Mouse (Mus musculus): ENCODE data around the gene Ccdc9. TPM values are rescaled to one million over a fixed set of nuclear protein-coding genes. Genes with fewer than 3 reads are reported as not detected.

Gene Ccdc9
- polyA plus RNA-seq, 1 experiment from 2014 or later = 12.6 TPM

- ATAC-seq (ENCODE audit: low read depth) = no peak
- no peaks in the 10 kb centered on the region for H3K27me3 ChIP-seq
- peak overlapping the region; percentile 45 for H3K9ac ChIP-seq
- peak overlapping the region; percentile 88 for H3K27ac ChIP-seq
- peak overlapping the region; percentile 66 for H3K4me2 ChIP-seq
- WGBS (ENCODE audit: insufficient replicate concordance) = 28% methylated on average over 6 of the region's 6 CpGs
- H3K36me3 ChIP-seq = peaks cover 8% of the 10 kb centered on the region; the same call in 1 of the 2 replicates
- H3K4me3 ChIP-seq (replicated peaks) = 0 out of 2 replicates have a peak overlapping the region, but pooled peaks have one; percentile 6
- peaks cover 57% of the 10 kb centered on the region for H3K4me1 ChIP-seq (replicated peaks)
- DNase-seq = no peak
- H3K9me3 ChIP-seq (replicated peaks) = no peaks in the 10 kb centered on the region
Observed at GRCm38 (mm10) chr7:16242198-16242597, 44.4 kb downstream of the Ccdc9 start.

- H3K9ac ChIP-seq = peak overlapping the region; percentile 45
- H3K27ac ChIP-seq = peak overlapping the region; percentile 88
- ATAC-seq (ENCODE audit: low read depth) (no peak), DNase-seq (no peak)
- H3K4me2 ChIP-seq = peak overlapping the region; percentile 66
- H3K9me3 ChIP-seq (replicated peaks) = no peaks in the 10 kb centered on the region
- peaks cover 12% of the 10 kb centered on the region; the same call in 1 of the 2 replicates for H3K36me3 ChIP-seq
- 23% methylated on average over 11 of the region's 11 CpGs for WGBS (ENCODE audit: insufficient replicate concordance)
- peaks cover 57% of the 10 kb centered on the region for H3K4me1 ChIP-seq (replicated peaks)
- 0 out of 2 replicates have a peak overlapping the region, but pooled peaks have one; percentile 6 for H3K4me3 ChIP-seq (replicated peaks)
- no peaks in the 10 kb centered on the region for H3K27me3 ChIP-seq
Observed at GRCm38 (mm10) chr7:16241787-16242186, 44.8 kb downstream of the Ccdc9 start.

GRCm38 (mm10) chr7:16240978-16241303, 45.7 kb downstream of the Ccdc9 start:
- WGBS (ENCODE audit: insufficient replicate concordance) = 14% methylated on average over 1 of the region's 1 CpGs
- no peaks in the 10 kb centered on the region for H3K27me3 ChIP-seq
- H3K27ac ChIP-seq = peak overlapping the region; percentile 88
- H3K4me2 ChIP-seq = peak overlapping the region; percentile 66
- H3K4me3 ChIP-seq (replicated peaks) = peak overlapping the region; percentile 47; the same call in 1 of the 2 replicates
- peaks cover 14% of the 10 kb centered on the region; the same call in 1 of the 2 replicates for H3K36me3 ChIP-seq
- H3K4me1 ChIP-seq (replicated peaks) = peaks cover 55% of the 10 kb centered on the region
- 0 out of 2 replicates have a peak overlapping the region, but pooled peaks have one; percentile 59 for H3K9ac ChIP-seq
- ATAC-seq (ENCODE audit: low read depth) = no peak
- H3K9me3 ChIP-seq (replicated peaks) = no peaks in the 10 kb centered on the region
- DNase-seq = no peak

GRCm38 (mm10) chr7:16240281-16240977, 46.2 kb downstream of the Ccdc9 start:
- Histone ChIP-seq H3K9me3 (replicated peaks) (no peaks in the 10 kb centered on the region), H3K4me3 (replicated peaks) (peak overlapping the region; percentile 47), H3K27me3 (no peaks in the 10 kb centered on the region), H3K36me3 (peaks cover 14% of the 10 kb centered on the region; the same call in 1 of the 2 replicates), H3K4me1 (replicated peaks) (peaks cover 55% of the 10 kb centered on the region), H3K4me2 (peak overlapping the region; percentile 66), H3K27ac (peak overlapping the region; percentile 88), H3K9ac (peak overlapping the region; percentile 59)
- peak; percentile 89 for ATAC-seq (ENCODE audit: low read depth)
- DNase-seq = peak; percentile 45
- 22% methylated on average over 7 of the region's 7 CpGs for WGBS (ENCODE audit: insufficient replicate concordance)

GRCm38 (mm10) chr7:16239554-16239997, 47.0 kb downstream of the Ccdc9 start:
- Histone ChIP-seq H3K36me3 (peaks cover 14% of the 10 kb centered on the region; the same call in 1 of the 2 replicates), H3K27me3 (no peaks in the 10 kb centered on the region), H3K4me2 (peak overlapping the region; percentile 66), H3K27ac (peak overlapping the region; percentile 88), H3K9ac (peak overlapping the region; percentile 59), H3K4me1 (replicated peaks) (peaks cover 52% of the 10 kb centered on the region), H3K4me3 (replicated peaks) (peak overlapping the region; percentile 47), H3K9me3 (replicated peaks) (no peaks in the 10 kb centered on the region)
- peak; percentile 6; the same call in 1 of the 2 replicates for ATAC-seq (ENCODE audit: low read depth)
- 37% methylated on average over 9 of the region's 9 CpGs for WGBS (ENCODE audit: insufficient replicate concordance)
- DNase-seq = no peak

- H3K36me3 ChIP-seq = no peaks in the 10 kb centered on the region
- DNase-seq (no peak), ATAC-seq (ENCODE audit: low read depth) (no peak)
- WGBS (ENCODE audit: insufficient replicate concordance) = 26% methylated on average over 5 of the region's 5 CpGs
- no peak overlapping the region for H3K4me3 ChIP-seq (replicated peaks)
- H3K9me3 ChIP-seq (replicated peaks) = no peaks in the 10 kb centered on the region; the same call in 1 of the 2 replicates
- H3K27ac ChIP-seq = no peak overlapping the region
- no peak overlapping the region for H3K9ac ChIP-seq
- H3K4me1 ChIP-seq (replicated peaks) = peaks cover 12% of the 10 kb centered on the region
- H3K4me2 ChIP-seq = no peak overlapping the region
- H3K27me3 ChIP-seq = 0 out of 2 replicates have a peak, but pooled peaks cover 8% of the 10 kb centered on the region
Observed at GRCm38 (mm10) chr7:16229869-16230268, 56.7 kb downstream of the Ccdc9 start.

Other genes with a start within 250 kb of the Ccdc9 start
- gene Bicra, start 238.9 kb downstream of the Ccdc9 start, polyA plus RNA-seq (2015; fragmentation: Nextera tagmentation; extraction: Ambion mirVana) = 1.4 TPM in 2 replicates
- gene Zfp541, start 225.0 kb downstream of the Ccdc9 start, polyA plus RNA-seq (2015; fragmentation: Nextera tagmentation; extraction: Ambion mirVana) = 0.02 TPM in 1 of 2 replicates, not detected in the other
- gene Napa, start 188.3 kb downstream of the Ccdc9 start, polyA plus RNA-seq (2015; fragmentation: Nextera tagmentation; extraction: Ambion mirVana) = 159 and 165 TPM in 2 replicates
- 11.1 and 11.5 TPM in 2 replicates for gene Kptn, start 166.9 kb downstream of the Ccdc9 start, polyA plus RNA-seq (2015; fragmentation: Nextera tagmentation; extraction: Ambion mirVana)
- gene Slc8a2, start 157.0 kb downstream of the Ccdc9 start, polyA plus RNA-seq (2015; fragmentation: Nextera tagmentation; extraction: Ambion mirVana) = not detected in 2 replicates
- 2.1 and 2.3 TPM in 2 replicates for gene Meis3, start 111.7 kb downstream of the Ccdc9 start, polyA plus RNA-seq (2015; fragmentation: Nextera tagmentation; extraction: Ambion mirVana)
- 6.0 and 6.4 TPM in 2 replicates for gene Dhx34, start 64.8 kb downstream of the Ccdc9 start, polyA plus RNA-seq (2015; fragmentation: Nextera tagmentation; extraction: Ambion mirVana)
- 0.72 and 0.77 TPM in 2 replicates for gene C5ar2, start 42.6 kb downstream of the Ccdc9 start, polyA plus RNA-seq (2015; fragmentation: Nextera tagmentation; extraction: Ambion mirVana)
- gene C5ar1, start 27.3 kb downstream of the Ccdc9 start, polyA plus RNA-seq (2015; fragmentation: Nextera tagmentation; extraction: Ambion mirVana) = 1.4 TPM in 2 replicates
- gene Inafm1, start 13.2 kb downstream of the Ccdc9 start, polyA plus RNA-seq (2015; fragmentation: Nextera tagmentation; extraction: Ambion mirVana) = 3.9 and 4.4 TPM in 2 replicates
- 4.1 and 4.5 TPM in 2 replicates for gene Bbc3, start 21.6 kb upstream of the Ccdc9 start, polyA plus RNA-seq (2015; fragmentation: Nextera tagmentation; extraction: Ambion mirVana)
- 144 and 161 TPM in 2 replicates for gene Sae1, start 101.0 kb upstream of the Ccdc9 start, polyA plus RNA-seq (2015; fragmentation: Nextera tagmentation; extraction: Ambion mirVana)
- 8.2 and 8.3 TPM in 2 replicates for gene Zc3h4, start 114.1 kb upstream of the Ccdc9 start, polyA plus RNA-seq (2015; fragmentation: Nextera tagmentation; extraction: Ambion mirVana)
- gene Tmem160, start 166.0 kb upstream of the Ccdc9 start, polyA plus RNA-seq (2015; fragmentation: Nextera tagmentation; extraction: Ambion mirVana) = 30.0 and 35.4 TPM in 2 replicates
- gene Npas1, start 190.9 kb upstream of the Ccdc9 start, polyA plus RNA-seq (2015; fragmentation: Nextera tagmentation; extraction: Ambion mirVana) = 0.13 and 0.16 TPM in 2 replicates

Data from liver, embryonic 13.5 days (tissue).